Mouse (Mus musculus) spleen, postnatal 0 days (tissue): ENCODE results near the gene 1700125H20Rik. TPM values are rescaled to one million over a fixed set of nuclear protein-coding genes. Genes with fewer than 3 reads are reported as not detected.

Experiments
- polyA plus RNA-seq: library from polyadenylated mRNA; unstranded; fragments of >200 nt; fragmentation: Nextera tagmentation; extraction: Ambion mirVana; gene quantifications from 2 replicates; pipeline ENCODE4 v1.2.1, GENCODE M21; 2015

Gene 1700125H20Rik
- polyA plus RNA-seq: 0.92 and 0.94 TPM in 2 replicates

DNA sequence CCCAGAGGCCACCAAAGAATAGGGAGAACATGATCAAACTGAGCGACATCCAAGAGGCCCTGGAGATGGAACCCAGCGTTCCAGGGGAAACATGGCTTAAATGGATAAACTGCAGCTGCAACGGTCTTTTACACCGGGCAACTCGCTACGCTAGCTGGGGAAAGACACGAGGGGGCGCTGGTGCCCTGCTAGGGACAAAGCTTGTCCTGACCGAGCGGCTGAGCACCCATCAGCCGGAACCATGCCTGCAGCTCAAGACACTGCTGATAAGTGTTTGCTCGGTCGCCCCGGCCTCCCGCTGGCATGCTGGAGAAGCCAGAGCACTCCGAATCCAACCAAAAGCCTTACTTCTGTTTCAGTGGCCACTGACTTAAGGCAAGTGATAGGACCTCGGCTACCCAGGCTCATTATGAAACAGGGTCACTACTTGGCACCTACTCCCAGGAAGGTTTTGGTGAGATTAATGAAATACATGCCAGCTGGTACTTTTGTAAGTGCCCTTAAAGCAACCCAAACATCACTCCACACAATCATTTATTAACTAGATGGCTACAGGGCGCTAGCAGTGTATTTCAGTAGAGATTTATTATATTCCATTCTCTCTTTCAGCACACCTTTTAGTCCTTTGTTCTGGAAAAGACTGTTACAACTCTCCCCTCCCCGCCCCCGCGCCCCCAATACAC is at the start of gene 1700125H20Rik:
TSS of gene 1700125H20Rik (plus strand) at position 347 of the 683 bp plus-strand sequence.

DNA sequence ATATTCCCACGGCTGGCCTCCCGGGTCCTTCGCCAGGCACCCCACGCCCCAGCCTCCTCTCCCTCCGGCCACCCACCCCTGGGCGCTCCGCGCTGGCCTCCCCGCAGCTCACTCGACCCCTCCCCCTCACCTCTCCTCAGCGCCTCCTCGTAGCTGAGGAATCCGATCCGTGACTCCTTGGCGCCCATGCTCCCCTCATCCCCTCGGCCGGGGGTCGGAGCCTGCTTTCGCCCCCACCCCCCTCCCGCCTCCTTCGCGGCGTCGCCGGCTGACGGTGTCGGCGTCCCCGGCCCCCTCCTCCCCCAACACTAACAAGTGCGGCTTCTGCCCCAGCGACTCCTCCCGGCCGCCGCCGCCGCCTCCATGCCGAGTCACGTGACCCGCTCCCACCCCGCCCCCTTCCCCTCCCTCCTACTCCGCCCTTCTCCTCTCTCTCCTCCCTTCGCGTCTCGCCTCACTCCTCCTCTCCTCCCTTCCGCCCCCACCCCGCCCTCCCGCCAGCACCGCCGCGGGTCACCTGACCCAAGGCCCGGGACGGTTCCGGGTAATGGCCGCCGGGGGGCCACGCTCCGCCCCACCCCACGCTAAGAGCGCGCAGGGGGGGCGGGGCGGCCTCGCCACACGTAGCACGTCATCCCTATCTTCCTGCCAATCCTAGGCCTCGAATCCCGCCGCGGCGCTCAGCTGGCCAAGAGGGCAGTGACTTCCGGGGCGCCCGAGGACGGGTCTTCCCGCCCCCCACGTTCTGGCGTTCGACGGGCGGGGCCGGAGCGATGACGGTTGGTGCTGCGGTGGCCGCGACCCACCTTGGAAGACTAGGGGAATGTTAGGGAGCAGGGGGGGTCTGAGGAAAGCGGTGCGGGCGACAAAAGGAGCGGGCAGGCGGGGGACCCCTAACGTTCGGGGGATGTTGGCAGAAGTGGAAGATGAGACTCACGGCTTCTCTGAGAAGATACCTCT is 30.3 kb upstream of the 1700125H20Rik start, which contains the start of gene Usp32:
TSS of gene Usp32 (minus strand) at position 581 of the 960 bp plus-strand sequence.

Other genes starting within 250 kb of the 1700125H20Rik start
- 0.11 TPM in 1 of 2 replicates, not detected in the other for gene Car4, start 212.6 kb upstream of the 1700125H20Rik start, polyA plus RNA-seq
- 14.1 and 14.7 TPM in 2 replicates for gene Usp32, start 30.2 kb upstream of the 1700125H20Rik start, polyA plus RNA-seq
- gene Appbp2, start 64.7 kb downstream of the 1700125H20Rik start, polyA plus RNA-seq: 15.2 and 17.6 TPM in 2 replicates
- gene Ppm1d, start 140.8 kb downstream of the 1700125H20Rik start, polyA plus RNA-seq: 17.2 and 18.8 TPM in 2 replicates
- gene Bcas3, start 182.8 kb downstream of the 1700125H20Rik start, polyA plus RNA-seq: 18.3 and 18.8 TPM in 2 replicates